Mouse (Mus musculus) urinary bladder, postnatal 36 days (tissue): ENCODE data around the gene Sned1.
A peak's percentile ranks its signal among the peaks of the same experiment; 100 is the strongest.
"Not testable (repeated sequence)": the region's sequence is repeated elsewhere in the genome, so short reads cannot be mapped to it uniquely, and the experiment has no call there.

Experiments used
- DNase-seq, 2 experiments: peaks; one replicate each; pipeline ENCODE4 v3.0.0; 2022; ENCODE audit warnings: low spot score in 2 of 2, mixed read lengths in 1 of 2

Sned1 gene

GRCm38 (mm10) chr1:93235576-93236544 lies at the start of gene Sned1:
TSS of gene Sned1 (plus strand) at chr1:93235841.
- DNase-seq, result peak; percentile 89 to 93

- DNase-seq, result no peak
Observed at GRCm38 (mm10) chr1:93190726-93191305, 44.8 kb upstream of the Sned1 start.

DNA sequence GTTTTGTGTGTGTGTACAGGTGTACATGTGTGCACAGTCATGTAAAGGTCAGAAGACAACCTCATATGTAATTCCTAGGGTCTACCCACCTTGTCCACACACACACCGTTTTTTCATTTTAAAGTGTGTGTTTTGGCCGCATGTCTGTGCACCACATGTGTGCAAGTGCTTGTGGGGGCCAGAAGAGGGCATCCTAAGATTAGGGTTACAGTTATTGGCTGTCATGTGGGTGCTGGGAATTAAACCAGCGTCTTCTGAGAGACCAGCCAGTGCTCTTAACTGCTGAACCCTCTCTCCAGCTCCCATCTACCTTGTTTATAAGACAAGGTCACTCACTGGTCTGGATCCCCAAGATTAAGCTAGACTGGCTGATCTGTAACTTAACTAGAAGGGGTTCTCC lies 40.7 kb upstream of the Sned1 start:
- DNase-seq, result no peak

GRCm38 (mm10) chr1:93197454-93197853 lies 38.2 kb upstream of the Sned1 start:
- DNase-seq, result not testable (repeated sequence)

DNA sequence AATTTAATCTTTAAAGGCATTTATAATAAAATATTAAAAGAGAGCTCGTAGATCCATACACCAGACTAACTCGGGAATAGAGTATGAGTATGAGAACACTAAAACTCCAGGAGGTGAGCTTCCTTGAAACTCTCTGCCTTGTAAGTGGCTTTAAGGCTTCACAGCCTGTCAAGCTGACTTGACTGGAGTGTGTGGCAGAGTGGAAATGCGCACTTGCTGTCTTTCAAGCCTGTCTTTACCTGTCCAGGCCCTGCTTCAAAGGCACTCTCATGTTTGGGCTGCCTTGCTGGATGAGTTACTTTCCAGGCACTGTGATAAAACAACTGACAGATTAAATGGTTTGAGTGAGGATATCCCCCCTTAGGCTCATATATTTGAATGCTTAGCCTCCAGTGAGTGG lies 37.7 kb upstream of the Sned1 start:
- DNase-seq, result no peak

- no peak for DNase-seq
Observed at GRCm38 (mm10) chr1:93206277-93206970, 29.2 kb upstream of the Sned1 start.

DNA sequence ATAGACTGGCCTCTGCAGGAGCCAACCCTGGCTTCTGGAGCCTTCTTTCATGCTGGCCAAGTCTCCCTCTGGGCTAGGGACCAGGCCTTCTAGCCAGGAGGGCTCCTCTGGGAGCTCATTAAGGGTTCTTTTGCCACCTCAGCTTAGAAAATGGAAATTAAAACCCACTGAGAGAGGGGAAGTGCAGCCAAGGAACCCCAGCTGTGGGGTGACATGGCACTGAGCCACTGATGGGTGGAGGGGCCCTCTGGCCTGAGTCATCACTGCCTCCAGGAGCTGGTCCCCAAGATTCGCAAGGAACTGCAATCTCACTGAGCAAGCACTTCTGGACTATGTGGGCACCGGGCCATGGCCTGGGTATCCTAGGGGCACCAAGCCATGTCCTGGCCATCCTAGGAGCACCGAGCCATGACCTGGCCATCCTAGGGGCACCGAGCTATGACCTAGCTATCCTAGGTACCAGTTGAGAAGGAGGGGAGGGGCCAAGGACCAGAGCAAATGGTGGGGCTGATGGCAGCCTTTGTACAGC lies 28.0 kb upstream of the Sned1 start:
- peak in 1 of 2 experiments; percentile 34 for DNase-seq

DNA sequence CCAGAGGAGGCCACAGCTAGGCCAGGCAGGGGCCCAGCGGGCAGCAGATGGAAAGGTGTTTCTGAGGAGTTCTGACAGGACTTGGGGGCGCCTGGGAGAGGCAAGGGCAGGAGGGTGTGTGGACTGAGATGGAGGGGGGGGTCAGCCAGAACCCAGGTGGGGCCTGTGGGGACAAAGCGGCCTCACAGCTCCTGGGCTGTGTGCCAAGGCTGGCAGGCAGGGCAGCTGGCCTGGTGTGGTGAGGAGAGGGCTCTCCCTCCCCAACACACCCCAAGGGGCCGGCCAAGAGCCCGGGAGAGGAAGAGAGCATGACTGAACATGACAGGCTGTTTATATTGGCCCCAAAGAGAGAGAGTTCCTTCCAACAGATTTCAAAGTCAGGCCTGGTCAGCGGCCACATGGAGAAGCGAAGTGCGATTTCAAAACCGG lies 25.4 kb upstream of the Sned1 start:
- peak; percentile 65 to 88 for DNase-seq

DNA sequence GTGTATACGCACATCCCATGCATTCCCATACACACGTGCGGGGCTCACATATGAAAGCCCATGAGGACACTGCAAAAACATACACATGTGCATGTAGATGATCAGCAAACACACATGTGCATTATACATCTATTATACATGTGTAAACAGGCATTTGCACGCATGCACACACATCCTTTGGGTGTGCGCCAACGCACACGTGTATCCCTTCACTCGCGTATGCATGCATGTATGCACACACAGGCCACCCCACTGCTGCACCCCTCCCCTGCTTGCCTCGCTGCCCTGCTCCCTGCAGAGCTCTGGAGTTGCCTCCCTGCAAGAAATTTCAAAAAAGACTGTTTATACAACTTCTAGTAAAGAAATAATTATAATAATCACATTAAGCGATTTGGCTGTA lies 24.6 kb upstream of the Sned1 start:
- DNase-seq, result no peak

DNA sequence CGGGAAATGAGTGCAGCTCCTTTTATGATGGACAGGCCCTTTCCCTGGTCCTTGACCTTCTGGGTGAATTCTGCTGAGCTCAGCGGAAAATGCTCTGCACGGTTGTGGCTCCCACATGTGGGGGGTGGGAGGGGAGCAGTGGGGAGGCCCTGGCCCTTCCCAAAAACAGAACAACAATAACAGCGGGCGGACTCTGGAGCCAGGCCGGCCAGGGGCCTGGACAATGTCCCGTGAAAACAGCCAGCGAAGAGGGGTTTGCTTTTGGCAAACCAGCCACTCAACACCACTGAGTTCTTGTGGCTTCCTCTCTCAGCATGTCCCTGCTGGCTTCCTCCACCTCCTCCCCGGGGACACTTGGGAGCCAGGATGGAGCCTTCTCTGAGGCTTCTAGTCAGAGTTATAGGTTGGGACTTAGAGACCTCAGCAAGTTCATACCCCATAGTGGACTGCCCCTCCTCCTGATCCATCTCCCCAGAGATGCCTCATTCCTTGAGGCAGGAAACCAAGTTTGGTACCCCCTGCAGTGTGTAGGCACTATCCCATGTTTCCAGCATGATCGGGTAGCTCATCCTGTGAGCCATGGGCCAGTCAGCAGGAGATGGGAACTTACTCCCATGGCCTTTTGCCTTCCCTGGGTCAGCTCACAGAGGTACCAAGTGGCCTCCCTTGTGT lies 24.0 kb upstream of the Sned1 start:
- peak in 1 of 2 experiments; percentile 25 for DNase-seq

GRCm38 (mm10) chr1:93212441-93212840 lies 23.2 kb upstream of the Sned1 start:
- no peak for DNase-seq

DNA sequence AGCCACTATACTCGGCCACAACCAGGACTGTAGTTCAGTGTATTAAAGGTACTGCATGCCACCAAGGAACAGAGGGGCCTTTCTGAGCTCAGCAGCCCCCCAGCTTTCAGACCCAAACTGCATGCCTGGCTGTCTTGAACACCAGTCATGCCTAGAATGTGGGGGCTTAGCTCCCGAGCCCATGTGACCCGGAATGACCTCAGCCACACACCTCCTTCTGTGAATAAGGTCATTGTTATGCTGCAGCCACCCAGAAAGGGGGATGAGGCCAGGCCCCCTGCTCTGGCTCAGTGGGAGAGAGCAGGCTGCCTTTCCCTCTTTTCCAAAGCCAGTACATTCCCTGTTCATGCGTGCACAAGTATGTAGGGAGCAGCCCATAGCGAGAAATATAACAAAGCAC lies 21.0 kb upstream of the Sned1 start:
- no peak for DNase-seq

- no peak for DNase-seq
Observed at GRCm38 (mm10) chr1:93216839-93217497, 18.7 kb upstream of the Sned1 start.

- no peak for DNase-seq
Observed at GRCm38 (mm10) chr1:93217530-93217929, 18.1 kb upstream of the Sned1 start.

GRCm38 (mm10) chr1:93220776-93221175 lies 14.9 kb upstream of the Sned1 start:
- DNase-seq, result no peak

GRCm38 (mm10) chr1:93223972-93224371 lies 11.7 kb upstream of the Sned1 start:
- peak; percentile 64 to 68 for DNase-seq

DNA sequence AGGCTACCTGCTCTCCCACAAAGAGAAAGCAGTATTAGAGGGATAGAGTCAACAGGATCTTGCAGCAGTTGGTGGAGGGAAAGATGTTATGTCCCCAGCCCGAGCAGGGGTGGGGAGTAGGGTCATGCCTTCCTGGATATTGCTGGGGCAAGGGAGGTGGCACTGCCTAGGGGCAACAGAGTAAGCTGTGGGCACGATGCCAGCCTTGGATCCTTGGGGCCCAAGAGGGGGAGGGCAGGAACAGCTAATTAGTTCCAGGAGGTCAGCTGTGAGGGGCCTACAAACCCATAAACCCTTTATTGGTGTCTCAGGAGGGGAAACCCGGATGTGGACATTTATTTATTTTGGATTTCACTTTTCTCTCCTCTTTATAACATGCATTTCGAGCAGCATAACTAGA lies 10.4 kb upstream of the Sned1 start:
- DNase-seq, result no peak

- DNase-seq, result peak in 1 of 2 experiments; percentile 41
Observed at GRCm38 (mm10) chr1:93225731-93226520, 9.7 kb upstream of the Sned1 start.

DNA sequence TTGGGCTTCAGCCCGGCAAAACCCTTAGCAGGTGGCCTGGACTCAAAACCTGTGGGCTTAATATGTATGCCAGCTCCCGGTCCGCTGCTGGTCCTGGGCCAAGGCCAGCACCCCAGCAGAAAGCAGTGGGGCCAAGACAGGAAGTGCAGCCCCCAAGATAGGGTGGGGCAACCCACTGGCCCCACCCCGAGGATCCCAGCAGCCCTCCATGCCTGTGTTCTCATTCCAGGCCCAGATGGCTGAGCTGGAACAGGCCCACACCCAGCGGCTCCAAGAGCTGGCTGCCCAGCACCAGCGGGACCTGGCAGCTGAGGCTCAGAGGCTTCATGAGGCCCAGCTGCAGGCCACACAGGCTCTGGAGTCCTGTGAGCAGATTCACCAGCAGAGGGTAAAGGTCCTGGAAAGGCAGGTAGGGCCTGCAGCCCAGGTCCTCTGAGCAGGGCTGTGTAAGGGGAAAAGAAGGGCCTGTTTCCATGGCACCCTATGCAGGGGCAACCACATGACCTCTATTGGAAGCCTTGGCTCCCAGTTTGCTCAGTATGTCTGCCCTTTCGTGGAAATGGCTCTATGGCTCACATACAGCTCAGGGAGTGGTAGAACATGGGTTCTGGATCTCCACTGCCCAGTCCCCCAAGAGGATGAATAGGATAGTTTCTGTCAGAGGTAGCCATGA lies 8.2 kb upstream of the Sned1 start:
- DNase-seq, result no peak

GRCm38 (mm10) chr1:93227976-93228365 lies 7.7 kb upstream of the Sned1 start:
- no peak for DNase-seq
